Mouse (Mus musculus) hindbrain, embryonic 14.5 days (tissue): ENCODE results near the gene Rab22a. TPM values are rescaled to one million over a fixed set of nuclear protein-coding genes. Genes with fewer than 3 reads are reported as not detected.

ENCODE experiments used
- ATAC-seq: fragments of 200-750 bp; cut with Nextera tagmentation; 2 replicates; pipeline ENCODE4 v1.8.0; 2017; ENCODE audit warnings: moderate number of reproducible peaks, mild to moderate bottlenecking, moderate TSS enrichment, moderate library complexity; ENCODE audit not compliant: low FRiP score
- DNase-seq: peaks from one replicate; pipeline ENCODE4 v3.0.0-alpha.2; 2015; ENCODE audit warnings: low spot score
- H3K27ac ChIP-seq: fragments of 300-500 bp; sonication (generic); 2 replicates; pipeline ENCODE4 v1.5.1; 2014; ENCODE audit warnings: mild to moderate bottlenecking, moderate library complexity
- H3K27me3 ChIP-seq: fragments of 300-500 bp; sonication (generic); 2 replicates; pipeline ENCODE4 v1.6.1; 2014; ENCODE audit warnings: mild to moderate bottlenecking, low read length, mixed read lengths; ENCODE audit not compliant: control insufficient read depth, insufficient read depth
- H3K36me3 ChIP-seq: fragments of 300-500 bp; sonication (generic); replicated peaks from 2 replicates; pipeline ENCODE4 v1.6.1; 2014; ENCODE audit not compliant: control insufficient read depth, insufficient read depth
- H3K4me1 ChIP-seq: fragments of 300-500 bp; sonication (generic); replicated peaks from 2 replicates; pipeline ENCODE4 v1.6.1; 2014; ENCODE audit warnings: antibody characterized with exemption, low read length, mixed read lengths; ENCODE audit not compliant: control insufficient read depth, insufficient read depth
- H3K4me2 ChIP-seq: fragments of 300-500 bp; sonication (generic); replicated peaks from 2 replicates; pipeline ENCODE4 v1.6.1; 2014; ENCODE audit warnings: mild to moderate bottlenecking, moderate library complexity
- H3K4me3 ChIP-seq: fragments of 300-500 bp; sonication (generic); replicated peaks from 2 replicates; pipeline ENCODE4 v1.5.1; 2014; ENCODE audit warnings: mild to moderate bottlenecking, low read length
- H3K9ac ChIP-seq: fragments of 300-500 bp; sonication (generic); 2 replicates; pipeline ENCODE4 v1.6.1; 2014
- H3K9me3 ChIP-seq: fragments of 300-500 bp; sonication (generic); 2 replicates; pipeline ENCODE4 v1.6.1; 2016; ENCODE audit warnings: low read length; ENCODE audit not compliant: control insufficient read depth
- WGBS: fragments of 180-500 bp; shearing (Covaris S2); extraction: QIAGEN DNeasy Blood & Tissue Kit; methylation state at CpG from one replicate; pipeline ENCODE4 v1.1.7; 2014; 5-methylcytosine and 5-hydroxymethylcytosine counted together
- polyA plus RNA-seq: library from polyadenylated mRNA; unstranded; fragments of >200 nt; fragmentation: Nextera tagmentation; extraction: Ambion mirVana; gene quantifications from 2 replicates; pipeline ENCODE4 v1.2.1, GENCODE M21; 2014

Gene Rab22a
- polyA plus RNA-seq, 1 experiment from 2014 or later = 38.0 TPM

DNA sequence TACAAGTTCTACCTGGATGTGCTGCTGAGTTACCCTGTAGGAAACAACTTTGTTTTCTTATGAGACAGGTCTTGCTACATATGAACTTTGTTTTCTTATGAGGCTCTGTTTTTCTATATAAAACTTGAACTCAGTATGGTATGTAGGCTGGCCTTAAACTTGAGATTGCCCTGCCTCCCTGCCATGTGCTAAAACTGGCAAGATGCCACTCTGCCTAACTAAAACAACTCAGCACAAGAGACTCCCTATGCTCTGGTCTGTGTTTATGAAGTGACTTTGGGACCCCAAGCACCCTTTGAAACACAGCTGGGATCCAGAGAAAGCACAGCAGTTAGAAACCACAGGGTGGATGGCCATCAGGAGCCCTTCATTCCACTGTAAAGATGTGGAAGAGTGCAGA lies 18.2 kb upstream of the Rab22a start:
- no peak overlapping the region for H3K27ac ChIP-seq

DNA sequence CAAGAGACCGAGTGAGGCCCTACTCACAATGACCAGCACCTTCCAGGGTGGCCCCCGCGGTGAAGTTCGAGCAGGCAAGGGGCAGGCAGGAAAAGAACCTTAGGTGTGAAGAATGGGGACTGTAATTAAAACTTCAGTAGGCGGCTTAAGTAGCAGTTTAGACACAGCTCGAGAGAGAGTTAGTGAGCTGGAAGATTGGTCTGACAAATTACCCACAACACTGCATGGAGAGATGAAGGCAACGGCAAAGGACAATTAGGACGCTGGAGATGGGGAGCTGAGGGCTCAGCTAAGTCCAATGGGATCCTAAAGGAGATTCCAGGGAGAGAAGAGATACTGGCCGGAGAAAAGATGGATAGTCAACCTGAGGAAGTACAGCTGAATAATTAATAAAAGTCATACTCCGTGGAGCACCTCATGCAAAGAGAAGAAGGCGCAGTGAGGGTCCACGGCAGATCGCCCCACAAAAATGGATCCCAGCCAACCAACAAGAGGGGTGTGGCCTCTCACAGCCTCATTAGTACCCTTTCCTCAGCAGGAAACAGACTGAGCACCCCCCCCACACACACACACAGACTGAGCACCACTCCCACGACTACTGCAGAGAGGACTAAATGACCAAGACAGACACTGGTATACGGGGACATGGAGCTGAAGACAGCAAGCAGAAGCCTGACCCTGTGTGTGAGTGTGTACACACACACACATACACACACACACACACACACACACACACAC lies 17.1 kb upstream of the Rab22a start:
- Histone ChIP-seq H3K4me2 (no peak overlapping the region), H3K27me3 (no peaks in the 10 kb centered on the region), H3K27ac (no peak overlapping the region), H3K9ac (no peak overlapping the region), H3K9me3 (0 out of 2 replicates have a peak, but pooled peaks cover 2% of the 10 kb centered on the region), H3K4me3 (no peak overlapping the region), H3K4me1 (no peaks in the 10 kb centered on the region), H3K36me3 (no peaks in the 10 kb centered on the region)
- no peak for ATAC-seq
- no peak for DNase-seq
- 61% methylated on average over 15 of the region's 15 CpGs for WGBS

More for the DNA sequence above, 18.2 kb upstream of the Rab22a start:
- DNase-seq (no peak), ATAC-seq (no peak)
- H3K9me3 ChIP-seq = 0 out of 2 replicates have a peak, but pooled peaks cover 5% of the 10 kb centered on the region
- no peak overlapping the region for H3K9ac ChIP-seq
- H3K4me3 ChIP-seq = no peak overlapping the region
- no peaks in the 10 kb centered on the region for H3K36me3 ChIP-seq
- H3K4me2 ChIP-seq = no peak overlapping the region
- H3K4me1 ChIP-seq = no peaks in the 10 kb centered on the region
- H3K27me3 ChIP-seq = no peaks in the 10 kb centered on the region

DNA sequence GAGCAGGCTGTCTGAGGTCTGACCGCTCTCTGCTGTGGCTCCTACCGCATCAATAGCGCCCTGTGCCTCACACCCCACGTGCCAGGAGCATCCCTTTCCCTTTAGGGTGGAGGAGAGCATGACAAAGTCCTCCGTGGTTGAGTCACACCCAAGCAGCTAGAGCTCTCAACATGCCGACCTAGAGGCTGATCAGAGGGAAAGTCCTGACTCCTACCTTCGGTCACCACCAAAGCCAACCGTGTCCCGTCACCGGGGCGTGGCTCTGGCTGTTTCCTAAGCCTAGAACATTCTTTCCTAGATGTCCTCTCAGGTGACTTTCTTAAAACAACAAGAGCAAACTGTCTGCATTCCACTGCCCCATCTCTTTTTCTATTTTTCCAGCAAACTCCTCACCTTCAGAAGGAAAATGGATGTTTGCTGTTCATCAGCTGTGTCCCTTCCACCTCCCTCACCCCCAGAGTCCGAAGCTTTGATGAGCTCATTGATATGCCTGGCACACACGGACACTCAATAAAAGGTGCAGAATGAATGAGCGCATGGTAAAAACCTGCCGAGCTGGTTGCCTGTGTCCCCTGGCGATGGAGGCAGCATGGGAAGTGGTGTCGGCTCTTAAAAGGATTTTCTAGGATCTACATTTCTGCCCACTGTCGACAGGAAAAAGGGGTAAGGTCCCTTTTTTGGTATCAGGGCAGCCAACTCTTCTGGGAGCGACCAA lies 12.2 kb upstream of the Rab22a start:
- 77% methylated on average over 19 of the region's 19 CpGs for WGBS
- Histone ChIP-seq H3K27ac (no peak overlapping the region), H3K9me3 (no peaks in the 10 kb centered on the region), H3K4me1 (no peaks in the 10 kb centered on the region), H3K4me2 (no peak overlapping the region), H3K9ac (no peak overlapping the region), H3K27me3 (no peaks in the 10 kb centered on the region), H3K4me3 (no peak overlapping the region), H3K36me3 (no peaks in the 10 kb centered on the region)
- ATAC-seq = no peak
- DNase-seq = no peak

DNA sequence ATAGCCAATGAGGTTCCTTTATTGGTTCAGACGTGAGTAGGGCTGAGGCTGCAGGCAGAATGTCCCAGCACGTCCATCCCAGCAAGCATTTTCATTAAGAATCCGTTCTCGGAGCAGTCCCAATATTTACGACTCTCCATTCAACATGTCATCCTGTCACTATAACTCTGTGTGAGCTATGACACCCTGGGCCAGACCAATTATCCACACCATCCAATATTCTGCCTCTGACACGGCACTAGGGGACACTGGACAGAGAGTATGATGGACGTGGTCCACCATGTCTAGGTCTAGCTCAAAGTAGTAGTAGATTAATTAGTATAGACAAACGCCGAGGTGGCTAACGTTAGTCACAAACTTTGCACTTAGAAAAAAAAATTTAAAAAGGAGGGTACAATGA lies 9.8 kb upstream of the Rab22a start:
- 77% methylated on average over 10 of the region's 10 CpGs for WGBS
- Histone ChIP-seq H3K27me3 (no peaks in the 10 kb centered on the region), H3K36me3 (no peaks in the 10 kb centered on the region), H3K9ac (no peak overlapping the region), H3K4me1 (no peaks in the 10 kb centered on the region), H3K27ac (no peak overlapping the region), H3K4me3 (no peak overlapping the region), H3K4me2 (no peak overlapping the region), H3K9me3 (no peaks in the 10 kb centered on the region)
- DNase-seq (no peak), ATAC-seq (no peak)

DNA sequence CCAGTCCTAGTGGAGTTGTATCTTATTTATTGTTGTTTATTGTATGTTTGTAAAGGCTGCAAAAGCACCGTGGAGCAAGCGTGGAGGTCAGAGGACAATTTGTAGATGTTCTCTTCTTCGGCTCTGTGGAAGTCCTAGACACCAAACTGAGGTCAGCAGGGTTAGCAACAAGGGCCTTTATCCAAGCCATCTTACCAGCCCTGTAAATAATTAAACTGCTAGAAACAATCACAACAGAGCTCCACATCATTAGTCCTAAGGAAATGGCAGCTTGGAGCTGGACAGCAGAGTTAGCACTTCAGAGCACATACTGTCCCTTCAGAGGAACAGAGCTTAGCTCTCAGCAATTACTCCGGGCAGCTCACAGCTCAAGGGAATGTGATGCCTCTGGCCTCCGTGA lies 6.0 kb upstream of the Rab22a start:
- WGBS = 78% methylated on average over 5 of the region's 5 CpGs
- no peak for ATAC-seq
- DNase-seq = no peak
- H3K27ac ChIP-seq = no peak overlapping the region
- H3K4me2 ChIP-seq = no peak overlapping the region
- H3K36me3 ChIP-seq = no peaks in the 10 kb centered on the region
- H3K9ac ChIP-seq = no peak overlapping the region
- 0 out of 2 replicates have a peak, but pooled peaks cover 5% of the 10 kb centered on the region for H3K4me1 ChIP-seq
- no peaks in the 10 kb centered on the region for H3K27me3 ChIP-seq
- no peaks in the 10 kb centered on the region for H3K9me3 ChIP-seq
- H3K4me3 ChIP-seq = no peak overlapping the region

DNA sequence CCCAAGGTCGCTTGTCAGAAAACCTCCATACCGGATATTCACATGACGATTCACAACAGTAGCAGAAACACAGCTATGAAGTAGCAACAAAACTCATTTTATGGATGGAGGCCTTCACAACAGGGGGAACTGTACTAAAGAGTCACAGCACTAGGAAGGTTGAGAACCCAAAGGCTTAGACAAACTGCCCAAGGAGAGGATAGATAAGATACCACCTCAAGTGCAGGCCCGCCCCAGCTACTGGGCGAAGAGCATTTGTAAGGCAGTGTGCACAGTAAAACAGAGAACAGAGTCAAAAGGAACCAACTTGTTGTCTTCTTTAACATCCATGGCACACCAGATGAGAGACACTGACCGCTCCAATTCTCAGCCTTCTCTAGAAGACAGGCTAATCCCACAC lies 1.8 kb upstream of the Rab22a start:
- H3K9me3 ChIP-seq = no peaks in the 10 kb centered on the region
- peaks cover 19% of the 10 kb centered on the region for H3K4me1 ChIP-seq
- H3K27ac ChIP-seq = no peak overlapping the region
- H3K4me3 ChIP-seq = no peak overlapping the region
- WGBS = 93% methylated on average over 6 of the region's 6 CpGs
- DNase-seq (no peak), ATAC-seq (no peak)
- no peaks in the 10 kb centered on the region for H3K27me3 ChIP-seq
- H3K4me2 ChIP-seq = no peak overlapping the region
- H3K9ac ChIP-seq = no peak overlapping the region
- H3K36me3 ChIP-seq = peaks cover 5% of the 10 kb centered on the region; the same call in 1 of the 2 replicates

DNA sequence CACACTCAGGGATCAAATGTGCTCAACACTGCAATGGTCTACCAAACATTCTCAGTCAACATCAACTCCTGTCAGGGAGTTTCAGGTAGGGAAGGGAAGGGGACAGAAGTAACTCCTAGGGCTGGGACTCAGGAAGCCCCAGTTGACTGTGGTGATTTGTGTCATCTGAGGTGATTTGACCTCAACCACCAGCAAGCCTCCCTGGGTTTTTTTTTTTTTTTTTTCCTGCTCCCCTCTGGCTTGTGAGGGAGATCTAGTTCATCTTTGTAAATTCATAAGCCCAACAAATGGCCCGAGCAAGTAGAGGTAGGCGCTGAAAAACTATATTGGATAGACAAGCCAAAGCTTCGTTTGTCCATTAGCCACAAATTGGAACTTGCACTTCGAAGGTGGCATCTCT lies 1.0 kb upstream of the Rab22a start:
- no peak for ATAC-seq
- no peak overlapping the region for H3K27ac ChIP-seq
- H3K9me3 ChIP-seq = no peaks in the 10 kb centered on the region
- peaks cover 19% of the 10 kb centered on the region for H3K4me1 ChIP-seq
- peak overlapping the region; percentile 59 for H3K4me2 ChIP-seq
- DNase-seq = no peak
- H3K27me3 ChIP-seq = no peaks in the 10 kb centered on the region
- no peak overlapping the region for H3K9ac ChIP-seq
- H3K4me3 ChIP-seq = peak overlapping the region; percentile 89
- WGBS = 92% methylated on average over 4 of the region's 4 CpGs
- H3K36me3 ChIP-seq = peaks cover 13% of the 10 kb centered on the region; the same call in 1 of the 2 replicates

DNA sequence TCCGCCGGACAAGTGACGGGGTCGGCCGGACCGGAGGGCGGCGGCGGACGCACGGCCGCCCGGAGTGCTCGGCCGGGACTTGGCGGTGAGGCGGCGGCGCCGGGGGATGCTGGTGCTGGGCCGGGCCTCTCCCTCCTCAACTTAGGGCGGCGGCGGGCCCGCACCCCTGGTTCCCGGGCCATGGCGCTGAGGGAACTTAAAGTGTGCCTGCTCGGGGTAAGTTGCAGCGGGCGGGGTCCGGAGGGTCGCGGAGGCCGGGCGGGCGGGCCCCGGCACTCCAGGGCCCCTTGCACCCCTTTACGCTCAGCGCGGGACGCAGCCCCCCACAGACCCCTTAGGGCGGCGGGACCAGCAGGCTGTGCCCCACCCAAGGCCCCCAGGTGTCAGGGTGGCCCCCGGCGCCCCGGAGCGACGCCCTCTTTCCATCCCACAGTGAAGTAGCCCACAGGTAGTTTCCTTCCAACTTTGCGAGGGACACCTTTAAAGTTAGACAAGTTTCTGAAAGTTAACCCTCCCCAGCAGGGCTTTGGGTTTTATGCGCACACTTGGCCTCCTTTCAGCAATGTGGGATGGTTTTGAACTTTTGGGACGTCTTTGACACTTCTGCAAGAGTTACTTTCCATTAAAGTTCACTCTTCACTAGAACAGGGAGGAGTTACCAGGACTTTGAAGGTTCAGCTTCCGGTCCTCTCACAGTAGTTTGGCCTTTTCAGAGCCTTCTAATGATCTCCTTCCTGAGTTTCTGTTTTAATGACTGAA lies 545 bp downstream of the Rab22a start:
- peaks cover 19% of the 10 kb centered on the region for H3K4me1 ChIP-seq
- DNase-seq = no peak
- peak overlapping the region; percentile 89 for H3K4me3 ChIP-seq
- peak overlapping the region; percentile 87 for H3K9ac ChIP-seq
- no peaks in the 10 kb centered on the region for H3K27me3 ChIP-seq
- peak overlapping the region; percentile 92 for H3K4me2 ChIP-seq
- H3K27ac ChIP-seq = peak overlapping the region; percentile 26; the same call in 1 of the 2 replicates
- 1% methylated on average over 51 of the region's 52 CpGs for WGBS
- H3K9me3 ChIP-seq = no peaks in the 10 kb centered on the region
- no peak for ATAC-seq
- H3K36me3 ChIP-seq = peaks cover 29% of the 10 kb centered on the region

DNA sequence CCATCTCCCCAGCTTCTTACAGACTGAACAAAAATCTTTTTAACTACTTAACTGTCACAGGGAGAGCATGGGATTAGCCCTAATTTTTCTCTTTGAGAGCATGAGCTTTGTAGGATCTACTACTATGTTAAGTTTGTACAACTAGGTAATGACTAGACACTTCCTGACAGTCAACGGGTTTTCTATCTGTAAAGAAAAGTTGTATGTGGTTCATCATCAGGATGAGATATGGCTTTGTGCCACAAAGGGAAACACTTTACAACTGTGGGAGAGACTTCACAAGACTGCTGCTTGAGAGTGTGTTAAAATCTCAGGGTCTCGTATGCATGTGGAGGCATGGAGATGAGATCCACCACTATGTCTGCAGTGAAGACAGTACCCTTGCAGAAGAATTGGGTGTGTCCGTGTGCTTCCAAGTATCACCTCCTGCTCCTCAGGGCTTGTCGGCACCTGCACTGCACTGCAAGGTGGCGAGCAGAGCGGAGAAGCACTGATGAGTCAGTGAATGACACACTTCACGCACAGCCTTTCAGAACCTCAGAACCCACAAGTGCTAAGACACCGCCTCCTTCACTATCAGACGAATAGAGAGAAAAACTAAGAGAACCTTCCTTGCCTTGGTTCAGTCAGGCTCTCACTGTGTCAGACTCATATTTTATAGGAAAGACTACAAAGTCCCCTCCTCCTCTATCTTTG lies 2.8 kb downstream of the Rab22a start:
- ATAC-seq (no peak), DNase-seq (no peak)
- H3K4me2 ChIP-seq = no peak overlapping the region
- no peaks in the 10 kb centered on the region for H3K27me3 ChIP-seq
- no peak overlapping the region for H3K4me3 ChIP-seq
- 95% methylated on average over 9 of the region's 9 CpGs for WGBS
- H3K9me3 ChIP-seq = no peaks in the 10 kb centered on the region
- H3K4me1 ChIP-seq = peaks cover 19% of the 10 kb centered on the region
- H3K27ac ChIP-seq = no peak overlapping the region
- H3K9ac ChIP-seq = no peak overlapping the region
- peaks cover 36% of the 10 kb centered on the region for H3K36me3 ChIP-seq
